Mouse (Mus musculus) neural tube, embryonic 11.5 days (tissue): ENCODE results near the gene Dapk2. TPM values are rescaled to one million over a fixed set of nuclear protein-coding genes. Genes with fewer than 3 reads are reported as not detected.
A peak's percentile ranks its signal among the peaks of the same experiment; 100 is the strongest.

Experiments used
- ATAC-seq: fragments of 200-750 bp; cut with Nextera tagmentation; 2 replicates; pipeline ENCODE4 v1.8.0; 2017; ENCODE audit warnings: moderate number of reproducible peaks, mild to moderate bottlenecking, moderate TSS enrichment, moderate library complexity; ENCODE audit not compliant: insufficient read depth, low FRiP score, low TSS enrichment
- DNase-seq: peaks from one replicate; pipeline ENCODE4 v3.0.0-alpha.2; 2015; ENCODE audit warnings: low spot score
- H3K27ac ChIP-seq: fragments of 300-500 bp; sonication (generic); 2 replicates; pipeline ENCODE4 v1.5.1; 2014; ENCODE audit warnings: low read depth, mild to moderate bottlenecking, low read length
- H3K27me3 ChIP-seq: fragments of 300-500 bp; sonication (generic); 2 replicates; pipeline ENCODE4 v1.6.1; 2014; ENCODE audit warnings: mild to moderate bottlenecking, low read length, mixed read lengths; ENCODE audit not compliant: control insufficient read depth, insufficient read depth
- H3K36me3 ChIP-seq: fragments of 300-500 bp; sonication (generic); 2 replicates; pipeline ENCODE4 v1.6.1; 2014; ENCODE audit warnings: mild to moderate bottlenecking, low read length, moderate library complexity, mixed read lengths; ENCODE audit not compliant: control insufficient read depth, insufficient read depth
- H3K4me1 ChIP-seq: fragments of 300-500 bp; sonication (generic); 2 replicates; pipeline ENCODE4 v1.6.1; 2014; ENCODE audit warnings: low read length, mixed read lengths; ENCODE audit not compliant: control insufficient read depth, insufficient read depth
- H3K4me2 ChIP-seq: fragments of 300-500 bp; sonication (generic); 2 replicates; pipeline ENCODE4 v1.6.1; 2014; ENCODE audit warnings: low read depth, mild to moderate bottlenecking, moderate library complexity
- H3K4me3 ChIP-seq: fragments of 300-500 bp; sonication (generic); 2 replicates; pipeline ENCODE4 v1.5.1; 2014; ENCODE audit warnings: low read depth, low read length
- H3K9ac ChIP-seq: fragments of 300-500 bp; sonication (generic); 2 replicates; pipeline ENCODE4 v1.6.1; 2014; ENCODE audit warnings: mild to moderate bottlenecking, low read length
- H3K9me3 ChIP-seq: fragments of 300-500 bp; sonication (generic); 2 replicates; pipeline ENCODE4 v1.6.1; 2016; ENCODE audit warnings: low read length; ENCODE audit not compliant: control insufficient read depth
- WGBS: fragments of 180-500 bp; shearing (Covaris S2); extraction: QIAGEN DNeasy Blood & Tissue Kit; methylation state at CpG from one replicate; pipeline ENCODE4 v1.1.7; 2014; 5-methylcytosine and 5-hydroxymethylcytosine counted together
- polyA plus RNA-seq: library from polyadenylated mRNA; unstranded; fragments of >200 nt; fragmentation: Nextera tagmentation; extraction: Ambion mirVana; gene quantifications from 2 replicates; pipeline ENCODE4 v1.2.1, GENCODE M21; 2014

The Dapk2 gene
- polyA plus RNA-seq, 1 experiment from 2014 or later = 3.1 TPM

GRCm38 (mm10) chr9:66154013-66154412 is 4.0 kb upstream of the Dapk2 start:
- Histone ChIP-seq H3K9me3 (no peaks in the 10 kb centered on the region), H3K9ac (no peak overlapping the region), H3K4me1 (no peaks in the 10 kb centered on the region), H3K27ac (no peak overlapping the region), H3K36me3 (no peaks in the 10 kb centered on the region), H3K4me3 (no peak overlapping the region), H3K27me3 (peaks cover 6% of the 10 kb centered on the region), H3K4me2 (no peak overlapping the region)
- WGBS = 88% methylated on average over 9 of the region's 9 CpGs
- DNase-seq (no peak), ATAC-seq (no peak)

- no peak overlapping the region for H3K27ac ChIP-seq
- ATAC-seq = no peak
- no peaks in the 10 kb centered on the region for H3K36me3 ChIP-seq
- H3K9ac ChIP-seq = no peak overlapping the region
- WGBS = 88% methylated on average over 1 of the region's 1 CpGs
- H3K4me3 ChIP-seq = no peak overlapping the region
- no peak overlapping the region for H3K4me2 ChIP-seq
- no peaks in the 10 kb centered on the region for H3K4me1 ChIP-seq
- H3K9me3 ChIP-seq = no peaks in the 10 kb centered on the region
- H3K27me3 ChIP-seq = peaks cover 6% of the 10 kb centered on the region
- no peak for DNase-seq
Measured at GRCm38 (mm10) chr9:66155534-66155933, 2.5 kb upstream of the Dapk2 start.

GRCm38 (mm10) chr9:66158885-66159430 is 935 bp downstream of the Dapk2 start:
- H3K36me3 ChIP-seq = no peaks in the 10 kb centered on the region
- 91% methylated on average over 6 of the region's 6 CpGs for WGBS

GRCm38 (mm10) chr9:66160155-66160554 is 2.1 kb downstream of the Dapk2 start:
- H3K27ac ChIP-seq = no peak overlapping the region
- 90% methylated on average over 2 of the region's 2 CpGs for WGBS
- H3K4me2 ChIP-seq = no peak overlapping the region
- no peaks in the 10 kb centered on the region for H3K4me1 ChIP-seq
- H3K9me3 ChIP-seq = no peaks in the 10 kb centered on the region
- H3K27me3 ChIP-seq = peaks cover 6% of the 10 kb centered on the region
- no peak overlapping the region for H3K4me3 ChIP-seq
- no peaks in the 10 kb centered on the region for H3K36me3 ChIP-seq
- no peak overlapping the region for H3K9ac ChIP-seq
- DNase-seq = no peak
- no peak for ATAC-seq

More at GRCm38 (mm10) chr9:66158885-66159430, 935 bp downstream of the Dapk2 start:
- no peak overlapping the region for H3K4me3 ChIP-seq
- ATAC-seq = no peak
- no peak overlapping the region for H3K27ac ChIP-seq
- H3K9me3 ChIP-seq = no peaks in the 10 kb centered on the region
- DNase-seq = no peak
- peaks cover 6% of the 10 kb centered on the region for H3K27me3 ChIP-seq
- H3K4me1 ChIP-seq = no peaks in the 10 kb centered on the region
- H3K9ac ChIP-seq = no peak overlapping the region
- no peak overlapping the region for H3K4me2 ChIP-seq

- H3K4me2 ChIP-seq = no peak overlapping the region
- H3K36me3 ChIP-seq = no peaks in the 10 kb centered on the region
- ATAC-seq (no peak), DNase-seq (no peak)
- no peak overlapping the region for H3K4me3 ChIP-seq
- WGBS = 82% methylated on average over 9 of the region's 9 CpGs
- no peaks in the 10 kb centered on the region for H3K9me3 ChIP-seq
- H3K27me3 ChIP-seq = peaks cover 6% of the 10 kb centered on the region
- H3K4me1 ChIP-seq = no peaks in the 10 kb centered on the region
- H3K27ac ChIP-seq = no peak overlapping the region
- H3K9ac ChIP-seq = no peak overlapping the region
Measured at GRCm38 (mm10) chr9:66162995-66163394, 5.0 kb downstream of the Dapk2 start.

- 92% methylated on average over 5 of the region's 5 CpGs for WGBS
- ATAC-seq (no peak), DNase-seq (no peak)
- Histone ChIP-seq H3K4me1 (peaks cover 6% of the 10 kb centered on the region; the same call in 1 of the 2 replicates), H3K27ac (no peak overlapping the region), H3K9ac (no peak overlapping the region), H3K9me3 (no peaks in the 10 kb centered on the region), H3K36me3 (no peaks in the 10 kb centered on the region), H3K4me2 (no peak overlapping the region), H3K27me3 (no peaks in the 10 kb centered on the region), H3K4me3 (no peak overlapping the region)
Measured at GRCm38 (mm10) chr9:66167222-66167621, 9.2 kb downstream of the Dapk2 start.

- no peak overlapping the region for H3K27ac ChIP-seq
- 33% methylated on average over 1 of the region's 1 CpGs for WGBS
- no peak overlapping the region for H3K4me3 ChIP-seq
- DNase-seq (no peak), ATAC-seq (no peak)
- no peak overlapping the region for H3K9ac ChIP-seq
- H3K27me3 ChIP-seq = no peaks in the 10 kb centered on the region
- H3K4me2 ChIP-seq = no peak overlapping the region
- H3K9me3 ChIP-seq = no peaks in the 10 kb centered on the region
- peaks cover 6% of the 10 kb centered on the region; the same call in 1 of the 2 replicates for H3K4me1 ChIP-seq
- no peaks in the 10 kb centered on the region for H3K36me3 ChIP-seq
Measured at GRCm38 (mm10) chr9:66168233-66168632, 10.2 kb downstream of the Dapk2 start.

GRCm38 (mm10) chr9:66170506-66170905 is 12.5 kb downstream of the Dapk2 start:
- no peaks in the 10 kb centered on the region for H3K36me3 ChIP-seq

GRCm38 (mm10) chr9:66171275-66171921 is 13.4 kb downstream of the Dapk2 start:
- DNase-seq (no peak), ATAC-seq (no peak)
- Histone ChIP-seq H3K4me1 (peaks cover 6% of the 10 kb centered on the region; the same call in 1 of the 2 replicates), H3K36me3 (no peaks in the 10 kb centered on the region), H3K4me2 (no peak overlapping the region), H3K27ac (peak overlapping the region; percentile 27; the same call in 1 of the 2 replicates), H3K4me3 (no peak overlapping the region), H3K9me3 (no peaks in the 10 kb centered on the region), H3K27me3 (no peaks in the 10 kb centered on the region), H3K9ac (no peak overlapping the region)
- WGBS = 58% methylated on average over 12 of the region's 12 CpGs

More at GRCm38 (mm10) chr9:66170506-66170905, 12.5 kb downstream of the Dapk2 start:
- WGBS = 15% methylated on average over 5 of the region's 5 CpGs
- Histone ChIP-seq H3K27ac (0 out of 2 replicates have a peak overlapping the region, but pooled peaks have one; percentile 15), H3K9me3 (no peaks in the 10 kb centered on the region), H3K4me1 (peaks cover 6% of the 10 kb centered on the region; the same call in 1 of the 2 replicates), H3K9ac (no peak overlapping the region), H3K4me3 (no peak overlapping the region), H3K27me3 (no peaks in the 10 kb centered on the region), H3K4me2 (no peak overlapping the region)
- ATAC-seq (peak; percentile 83), DNase-seq (peak; percentile 72)
